Mouse (Mus musculus) G1E (cell line): ENCODE results near the gene Gm10491.

Experiments used
- CTCF ChIP-seq: IDR thresholded peaks from 2 replicates; pipeline ENCODE4 v1.5.1; 2012; ENCODE audit warnings: low read depth, low read length, inconsistent platforms, mixed read lengths
- GATA1 ChIP-seq: IDR thresholded peaks from 2 replicates; pipeline ENCODE4 v1.6.1; 2012; ENCODE audit warnings: borderline replicate concordance, low read length, inconsistent platforms, mixed read lengths
- TAL1 ChIP-seq: conservative IDR thresholded peaks from 2 replicates; pipeline ENCODE4 v1.6.1; 2012; ENCODE audit warnings: low read depth, low read length, inconsistent platforms, mixed read lengths

DNA sequence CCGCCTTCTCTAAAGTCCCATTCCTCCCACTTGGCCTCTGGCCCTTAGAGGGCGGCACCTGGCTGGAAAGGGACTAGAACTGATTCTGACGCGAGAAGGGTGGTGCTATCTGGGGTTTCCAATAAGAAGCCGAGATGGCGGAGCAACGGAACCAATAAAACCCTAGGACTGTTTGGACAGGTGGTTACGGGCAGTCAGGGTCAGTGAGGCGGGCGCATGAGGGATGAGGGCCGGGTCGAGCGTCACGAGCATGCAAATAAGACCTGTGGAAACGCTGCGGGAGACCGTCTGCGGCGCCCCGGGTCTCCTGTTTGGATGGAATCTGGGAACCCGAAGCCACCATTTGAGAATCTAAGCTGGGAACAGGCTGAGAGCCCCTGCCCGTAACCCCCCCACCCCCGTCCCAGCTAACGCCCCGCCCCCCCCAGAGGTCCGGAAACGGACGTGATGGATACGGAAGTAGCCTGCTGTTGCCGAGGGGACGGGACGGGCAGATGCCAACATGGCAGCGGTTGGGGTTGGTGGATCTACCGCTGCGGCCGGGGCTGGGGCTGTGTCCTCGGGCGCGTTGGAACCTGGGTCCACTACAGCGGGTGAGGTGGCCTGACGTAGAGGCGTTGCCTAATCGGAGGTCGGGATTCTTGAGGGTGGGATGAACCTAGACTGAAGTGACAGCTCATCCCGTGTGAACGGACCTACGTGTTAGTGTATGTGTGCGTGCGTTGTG lies 23.6 kb downstream of the Gm10491 start, which contains the start of gene Slc35a2:
- no peak for TF ChIP-seq CTCF
- TF ChIP-seq GATA1 = no peak
- TF ChIP-seq TAL1 = no peak
